Mouse (Mus musculus): Measurements from ENCODE around the gene Ddit4l. TPM values are rescaled to one million over a fixed set of nuclear protein-coding genes. Genes with fewer than 3 reads are reported as not detected.
"Not testable (repeated sequence)": the region's sequence is repeated elsewhere in the genome, so short reads cannot be mapped to it uniquely, and the experiment has no call there.

The Ddit4l gene
- 8.2 and 9.1 TPM in 2 replicates for polyA plus RNA-seq (2015; fragmentation: Nextera tagmentation; extraction: Ambion mirVana)

DNA sequence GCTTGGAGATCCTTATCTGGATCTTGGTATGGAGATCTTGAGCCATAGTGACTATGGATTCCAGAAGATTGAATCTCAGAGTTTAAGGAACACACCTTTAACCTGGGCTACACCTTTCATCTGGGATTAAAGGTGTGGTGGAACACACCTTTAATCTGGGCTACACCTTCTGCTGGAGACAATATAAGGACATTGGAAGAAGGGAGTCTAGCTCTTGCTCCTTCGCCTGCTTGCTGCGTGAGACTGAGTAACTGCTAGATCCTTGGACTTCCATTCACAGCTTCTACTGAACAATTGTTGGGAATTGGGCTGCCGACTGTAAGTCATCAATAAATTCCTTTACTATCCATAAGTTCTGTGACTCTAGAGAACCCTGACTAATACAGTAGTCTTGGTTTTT is at the start of gene Ddit4l:
TSS of gene Ddit4l (plus strand) at position 301 of the 400 bp plus-strand sequence.
- not testable (repeated sequence) for H3K27me3 ChIP-seq; H3K4me3 ChIP-seq; H3K9me3 ChIP-seq; H3K36me3 ChIP-seq; H3K9ac ChIP-seq (replicated peaks); H3K4me2 ChIP-seq (replicated peaks); H3K27ac ChIP-seq (replicated peaks); ATAC-seq (replicated peaks)
- H3K4me1 ChIP-seq, result peaks cover 14% of the 10 kb centered on the region
- WGBS, result 96% methylated on average over 3 of the region's 3 CpGs

DNA sequence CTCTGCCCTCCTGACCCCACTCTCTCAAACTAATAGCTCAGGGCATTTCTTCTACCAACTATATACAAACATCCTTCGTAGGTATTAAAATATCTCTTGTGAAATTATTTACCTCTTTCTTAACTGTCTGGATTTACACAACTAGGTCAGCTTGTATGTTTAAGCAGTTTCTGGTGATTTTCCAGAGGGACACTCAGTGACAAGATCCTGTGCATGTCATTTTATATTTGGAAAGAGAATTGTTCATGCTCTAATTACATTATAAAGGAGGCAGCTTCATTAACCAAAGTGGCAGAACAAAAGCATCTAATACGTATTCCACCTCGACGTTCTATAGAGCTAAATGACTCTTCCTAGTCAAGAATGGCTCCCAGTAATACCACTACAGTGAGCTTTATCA is 45.3 kb upstream of the Ddit4l start:
- H3K9ac ChIP-seq (replicated peaks), result no peak overlapping the region
- WGBS, result 44% methylated on average over 4 of the region's 4 CpGs
- H3K4me3 ChIP-seq, result no peak overlapping the region
- H3K9me3 ChIP-seq, result no peaks in the 10 kb centered on the region
- no peaks in the 10 kb centered on the region for H3K27me3 ChIP-seq
- H3K4me2 ChIP-seq (replicated peaks), result no peak overlapping the region
- no peak overlapping the region for H3K27ac ChIP-seq (replicated peaks)
- H3K4me1 ChIP-seq, result no peaks in the 10 kb centered on the region
- ATAC-seq (replicated peaks), result no peak
- no peaks in the 10 kb centered on the region for H3K36me3 ChIP-seq

DNA sequence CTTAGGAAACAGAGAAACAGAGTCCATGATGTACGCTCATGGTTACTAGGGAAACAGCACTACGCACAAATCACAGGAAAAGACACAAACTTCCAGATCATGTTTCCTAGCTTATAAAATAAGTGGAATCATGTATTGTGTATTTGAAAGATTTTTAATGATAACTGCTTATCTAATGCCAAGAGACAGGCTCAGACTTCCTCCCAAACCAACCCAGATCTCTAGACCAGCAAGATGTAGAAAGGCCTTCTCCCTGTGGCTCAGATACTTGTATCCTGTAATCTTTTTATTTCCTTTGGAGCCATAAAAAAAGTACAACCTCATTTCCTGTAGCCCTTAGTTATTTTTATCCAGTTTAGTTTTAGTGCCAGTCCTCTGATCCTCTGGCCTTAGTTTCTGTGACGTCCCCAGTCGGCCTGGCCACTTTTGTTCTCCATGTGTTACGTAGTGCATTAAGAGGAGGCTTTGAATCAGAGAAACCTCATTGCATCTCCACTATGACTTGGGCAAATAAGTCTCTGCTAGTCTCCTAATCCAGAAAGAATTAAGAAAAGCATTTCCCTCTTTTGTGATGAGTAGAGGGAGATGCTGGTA is 34.9 kb upstream of the Ddit4l start:
- WGBS, result 88% methylated on average over 5 of the region's 5 CpGs
- no peak overlapping the region for H3K27ac ChIP-seq (replicated peaks)
- no peak overlapping the region for H3K4me3 ChIP-seq
- H3K4me1 ChIP-seq, result no peaks in the 10 kb centered on the region
- no peaks in the 10 kb centered on the region for H3K27me3 ChIP-seq
- H3K9me3 ChIP-seq, result no peaks in the 10 kb centered on the region
- H3K4me2 ChIP-seq (replicated peaks), result no peak overlapping the region
- H3K9ac ChIP-seq (replicated peaks), result no peak overlapping the region
- ATAC-seq (replicated peaks), result no peak
- no peaks in the 10 kb centered on the region for H3K36me3 ChIP-seq

DNA sequence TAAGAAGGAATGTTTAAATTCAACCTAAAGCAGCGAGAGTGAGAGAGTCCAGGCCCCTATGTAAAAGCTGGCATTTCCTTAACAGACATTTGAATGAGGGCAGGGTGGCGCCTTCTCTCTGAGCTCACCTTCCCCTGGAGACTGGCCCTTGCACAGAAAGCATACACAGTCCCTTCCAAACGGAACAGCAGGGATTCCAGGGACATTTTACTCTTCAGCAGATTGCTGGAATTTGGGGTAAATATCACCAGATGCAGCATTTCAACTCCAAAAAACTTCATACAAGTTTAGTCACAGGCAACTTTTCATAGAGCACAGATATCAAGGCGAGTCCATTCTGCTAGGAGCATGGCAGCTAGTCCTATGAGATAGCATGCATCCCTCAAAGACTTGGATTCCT is 31.6 kb upstream of the Ddit4l start:
- H3K9me3 ChIP-seq, result no peaks in the 10 kb centered on the region
- no peaks in the 10 kb centered on the region; the same call in 1 of the 2 replicates for H3K4me1 ChIP-seq
- no peak overlapping the region for H3K4me2 ChIP-seq (replicated peaks)
- no peak overlapping the region for H3K4me3 ChIP-seq
- H3K27me3 ChIP-seq, result no peaks in the 10 kb centered on the region
- WGBS, result 71% methylated on average over 4 of the region's 4 CpGs
- no peaks in the 10 kb centered on the region for H3K36me3 ChIP-seq
- no peak for ATAC-seq (replicated peaks)
- H3K27ac ChIP-seq (replicated peaks), result no peak overlapping the region
- no peak overlapping the region for H3K9ac ChIP-seq (replicated peaks)

DNA sequence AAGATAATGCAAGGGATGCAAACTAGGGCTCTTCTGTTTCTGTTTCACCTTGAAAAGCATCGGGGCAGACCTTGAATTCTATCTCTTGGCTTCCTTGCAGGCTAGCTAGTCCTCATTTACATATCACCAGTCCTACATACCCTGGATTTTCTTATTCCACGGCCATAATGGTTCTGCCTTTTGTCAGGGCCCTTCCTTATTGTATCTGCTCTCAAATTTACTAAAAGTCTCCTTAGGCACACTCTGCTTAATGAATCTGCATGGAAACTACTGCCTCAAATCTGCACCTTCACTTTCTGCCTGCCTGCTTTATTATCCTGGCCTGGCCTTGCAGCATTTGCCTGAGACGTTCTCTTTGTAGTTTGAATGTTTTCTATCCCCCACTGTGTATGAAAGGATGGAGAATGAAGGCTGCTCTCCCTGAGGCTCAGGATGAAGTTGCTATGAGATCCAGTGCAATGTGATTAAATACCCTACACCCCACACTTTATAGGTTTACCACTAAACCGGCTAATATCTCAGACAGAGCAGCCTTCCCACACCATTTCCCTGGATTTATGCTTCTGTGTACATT is 27.0 kb upstream of the Ddit4l start:
- Histone ChIP-seq H3K4me2 (replicated peaks) (no peak overlapping the region), H3K27me3 (no peaks in the 10 kb centered on the region), H3K27ac (replicated peaks) (no peak overlapping the region), H3K9me3 (no peaks in the 10 kb centered on the region), H3K36me3 (no peaks in the 10 kb centered on the region), H3K4me3 (no peak overlapping the region), H3K9ac (replicated peaks) (no peak overlapping the region), H3K4me1 (no peaks in the 10 kb centered on the region; the same call in 1 of the 2 replicates)
- 12% methylated on average over 4 of the region's 4 CpGs for WGBS
- no peak for ATAC-seq (replicated peaks)

- no peak overlapping the region for H3K27ac ChIP-seq (replicated peaks)
- H3K4me3 ChIP-seq, result no peak overlapping the region
- H3K4me1 ChIP-seq, result no peaks in the 10 kb centered on the region
- no peaks in the 10 kb centered on the region for H3K9me3 ChIP-seq
- no peaks in the 10 kb centered on the region for H3K36me3 ChIP-seq
- H3K4me2 ChIP-seq (replicated peaks), result no peak overlapping the region
- no peak overlapping the region for H3K9ac ChIP-seq (replicated peaks)
- no peaks in the 10 kb centered on the region for H3K27me3 ChIP-seq
- no peak for ATAC-seq (replicated peaks)
- WGBS, result 85% methylated on average over 1 of the region's 1 CpGs
Measured at GRCm38 (mm10) chr3:137608918-137609435, 12.4 kb upstream of the Ddit4l start.

- H3K27me3 ChIP-seq, result no peaks in the 10 kb centered on the region
- no peak overlapping the region for H3K27ac ChIP-seq (replicated peaks)
- no peaks in the 10 kb centered on the region for H3K36me3 ChIP-seq
- WGBS, result 91% methylated on average over 6 of the region's 6 CpGs
- H3K9me3 ChIP-seq, result no peaks in the 10 kb centered on the region
- H3K4me3 ChIP-seq, result no peak overlapping the region
- H3K4me1 ChIP-seq, result no peaks in the 10 kb centered on the region
- no peak for ATAC-seq (replicated peaks)
- no peak overlapping the region for H3K4me2 ChIP-seq (replicated peaks)
- H3K9ac ChIP-seq (replicated peaks), result no peak overlapping the region
Measured at GRCm38 (mm10) chr3:137610457-137611109, 10.8 kb upstream of the Ddit4l start.

- ATAC-seq (replicated peaks), result no peak
- WGBS, result 64% methylated on average over 4 of the region's 4 CpGs
- Histone ChIP-seq H3K4me3 (no peak overlapping the region), H3K4me1 (no peaks in the 10 kb centered on the region), H3K9me3 (no peaks in the 10 kb centered on the region), H3K9ac (replicated peaks) (no peak overlapping the region), H3K27ac (replicated peaks) (no peak overlapping the region), H3K36me3 (no peaks in the 10 kb centered on the region), H3K27me3 (no peaks in the 10 kb centered on the region), H3K4me2 (replicated peaks) (no peak overlapping the region)
Measured at GRCm38 (mm10) chr3:137611110-137611857, 10.1 kb upstream of the Ddit4l start.

DNA sequence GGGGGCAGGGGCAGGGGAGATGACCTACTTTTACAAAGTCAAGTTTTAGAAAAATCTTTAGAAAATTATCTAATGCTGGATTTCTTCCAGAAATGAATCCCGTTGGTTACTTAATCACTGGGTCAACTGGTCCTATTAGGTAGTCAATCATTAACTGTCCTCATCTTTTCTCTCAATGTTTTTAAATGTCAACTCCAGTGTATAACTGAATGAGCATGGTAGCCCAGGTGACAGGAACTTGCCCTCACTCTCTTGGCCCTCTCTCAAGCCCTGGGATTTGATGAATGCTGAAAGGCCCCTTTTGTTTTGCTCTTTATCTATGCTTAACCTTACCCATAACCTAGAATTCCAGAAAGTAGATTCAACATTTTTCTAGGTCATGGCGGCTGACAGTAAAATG is 9.4 kb upstream of the Ddit4l start:
- no peaks in the 10 kb centered on the region for H3K36me3 ChIP-seq
- no peak for ATAC-seq (replicated peaks)
- WGBS, result 87% methylated on average over 2 of the region's 2 CpGs
- H3K4me2 ChIP-seq (replicated peaks), result no peak overlapping the region
- no peak overlapping the region for H3K9ac ChIP-seq (replicated peaks)
- H3K4me1 ChIP-seq, result no peaks in the 10 kb centered on the region
- no peaks in the 10 kb centered on the region for H3K27me3 ChIP-seq
- no peak overlapping the region for H3K27ac ChIP-seq (replicated peaks)
- no peaks in the 10 kb centered on the region for H3K9me3 ChIP-seq
- H3K4me3 ChIP-seq, result no peak overlapping the region

DNA sequence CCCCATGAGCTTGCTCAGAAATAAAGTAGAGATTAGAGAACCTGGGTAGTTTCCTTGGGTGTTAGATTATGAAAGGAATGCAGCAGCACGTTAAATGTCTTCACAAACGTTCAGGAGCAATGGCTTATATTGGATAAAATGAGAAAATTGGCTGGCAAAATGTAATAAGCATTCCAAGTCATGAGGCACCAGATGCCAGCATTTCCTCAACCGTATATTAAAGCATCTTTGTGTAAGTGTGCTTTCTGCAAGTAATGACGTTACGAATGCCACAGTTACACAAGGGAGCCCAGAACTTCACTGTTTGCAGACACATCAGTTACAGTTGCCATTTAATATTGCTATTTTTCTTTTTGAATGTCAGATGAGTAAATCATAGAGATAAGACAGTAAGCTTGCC is 872 bp upstream of the Ddit4l start:
- Histone ChIP-seq H3K36me3 (no peaks in the 10 kb centered on the region), H3K27me3 (peaks cover 10% of the 10 kb centered on the region; the same call in 1 of the 2 replicates), H3K4me3 (no peak overlapping the region), H3K4me1 (peaks cover 14% of the 10 kb centered on the region), H3K4me2 (replicated peaks) (no peak overlapping the region), H3K27ac (replicated peaks) (no peak overlapping the region), H3K9me3 (no peaks in the 10 kb centered on the region), H3K9ac (replicated peaks) (no peak overlapping the region)
- WGBS, result 69% methylated on average over 5 of the region's 5 CpGs
- ATAC-seq (replicated peaks), result no peak

DNA sequence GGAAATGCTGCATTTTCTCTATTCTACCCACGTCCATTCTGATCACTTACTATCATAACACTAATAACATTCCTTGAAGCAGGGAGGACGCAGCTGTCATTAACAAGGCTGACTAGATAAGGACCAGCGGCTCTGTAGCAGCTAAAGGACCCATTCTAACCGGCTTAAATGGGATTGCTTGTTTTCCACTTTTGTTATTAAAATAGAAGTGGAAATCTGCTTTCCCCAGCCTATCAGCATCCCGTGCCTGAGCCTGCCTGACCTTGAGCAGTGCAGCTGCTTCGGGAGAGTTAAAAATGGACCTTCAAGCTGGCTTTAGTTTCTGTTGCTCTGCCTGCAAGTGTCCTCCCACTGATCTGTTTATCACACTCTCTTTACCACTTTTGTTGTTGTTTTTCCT is 679 bp downstream of the Ddit4l start:
- H3K27me3 ChIP-seq, result peaks cover 10% of the 10 kb centered on the region; the same call in 1 of the 2 replicates
- WGBS, result 32% methylated on average over 6 of the region's 6 CpGs
- ATAC-seq (replicated peaks), result no peak

More for the DNA sequence above, 679 bp downstream of the Ddit4l start:
- Histone ChIP-seq H3K9ac (replicated peaks) (no peak overlapping the region), H3K27ac (replicated peaks) (no peak overlapping the region), H3K9me3 (no peaks in the 10 kb centered on the region), H3K36me3 (no peaks in the 10 kb centered on the region), H3K4me2 (replicated peaks) (no peak overlapping the region), H3K4me1 (peaks cover 14% of the 10 kb centered on the region), H3K4me3 (no peak overlapping the region)
